ENCODE assay signal across 33 mouse cellular contexts in the genomic region with DNA sequence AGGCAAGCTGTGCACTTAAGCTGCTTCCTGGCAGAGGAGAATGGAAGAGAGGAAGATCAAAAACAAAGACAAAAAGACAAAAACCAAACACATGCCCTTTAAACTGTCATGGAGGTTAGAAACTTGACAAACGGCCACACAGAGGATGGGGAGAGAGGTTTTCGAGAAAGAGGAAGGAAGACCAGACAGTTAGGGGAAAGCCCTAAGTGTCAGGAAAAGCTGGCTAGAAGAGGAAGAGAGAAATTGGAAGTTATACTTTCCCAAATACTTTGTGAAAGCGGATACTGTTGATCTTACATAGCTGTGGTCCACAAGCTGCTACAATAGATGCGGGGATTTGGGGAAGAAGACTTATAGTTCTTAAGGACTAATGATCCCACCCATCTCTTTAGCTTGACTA. TPM values are rescaled to one million over a fixed set of nuclear protein-coding genes. Genes with fewer than 3 reads are reported as not detected.
DNase-seq lines count a peak whose midpoint lies in the region; ATAC-seq and TF ChIP-seq lines count a peak whose summit lies in the region.
"Had no signal": no experiment of that assay in that cellular context is flagged by ENCODE, and none has a peak within 500 bp of the region (broad histone marks: within the 10 kb centered on the region; RNA-seq: fewer than 3 reads in every experiment).

No protein-coding gene starts in this region.

- TF ChIP-seq RAD21 in CH12.LX (IDR thresholded peaks at IDR 0.05; ENCODE audit: low read depth, low read length), result no peak

- no peak overlapping the region for H3K4me2 ChIP-seq in CH12.LX (ENCODE audit: insufficient read depth, low read depth, poor library complexity, severe bottlenecking)
- H3K4me2 ChIP-seq: embryonic facial prominence, embryonic 15.5 days; forebrain, embryonic 13.5 days; heart, embryonic 15.5 days; hindbrain, embryonic 14.5 days; limb, embryonic 13.5 days; liver, embryonic 13.5 days; midbrain, embryonic 13.5 days had no signal

- no peak overlapping the region for H3K4me3 ChIP-seq in cerebellum, adult 2 months (replicated peaks; ENCODE audit: insufficient read depth, low read depth, low read length)
- H3K4me3 ChIP-seq in CH12.LX (replicated peaks in 1 of 3; ENCODE audit: low read depth in 2 of 3, low read length in 2 of 3, poor library complexity in 1 of 3), result no peak overlapping the region
- H3K4me3 ChIP-seq: embryonic facial prominence, embryonic 10.5 days; embryonic facial prominence, embryonic 15.5 days; forebrain, embryonic 13.5 days; heart, embryonic 10.5 days; heart, embryonic 15.5 days; left cerebral cortex, adult 2 months; limb, embryonic 13.5 days; liver, embryonic 13.5 days; midbrain, embryonic 13.5 days had no signal

- in situ Hi-C loops in CH12.LX (cut with MboI; ENCODE audit: low pct_ligation_motif_present, low pct_unique_long_range_greater_than_20kb, low sequenced_read_pairs), result no loop called here

- H3K27ac ChIP-seq in cerebellum, adult 2 months (ENCODE audit: insufficient read depth, low read length), result peak overlapping the region; percentile 88; the same call in 1 of the 2 replicates
- H3K27ac ChIP-seq in CH12.LX (ENCODE audit: insufficient read depth, low read depth), result no peak overlapping the region
- H3K27ac ChIP-seq: embryonic facial prominence, embryonic 10.5 days; embryonic facial prominence, embryonic 15.5 days; forebrain, embryonic 13.5 days; heart, embryonic 10.5 days; heart, embryonic 15.5 days; hindbrain, embryonic 14.5 days; left cerebral cortex, adult 2 months; limb, embryonic 13.5 days; liver, embryonic 13.5 days; midbrain, embryonic 13.5 days had no signal

- DNase-seq in cerebellum, adult 2 months, result no peak
- no peak for DNase-seq in cerebellum, adult 9-10 months
- no peak for DNase-seq in CH12.LX (ENCODE audit: extremely low read depth)
- DNase-seq in splenic B cell, adult 2 months (ENCODE audit: low read depth, low spot score), result peak; percentile 19
- DNase-seq in layer of hippocampus, postnatal 36 days, result no peak
- no peak for DNase-seq in adrenal gland, adult 8-10 months
- DNase-seq: adrenal gland, postnatal 10 days; gastrocnemius, postnatal 10 days; kidney, adult 11 months; liver, embryonic 13.5 days; lung, adult 18-20 months; thymus, postnatal 4 days had no signal

- dilution Hi-C loops in CH12.LX (cut with MboI; ENCODE audit: extremely low pct_ligation_motif_present, extremely low pct_unique_long_range_greater_than_20kb, low sequenced_read_pairs), result no loop called here

- no peaks in the 10 kb centered on the region for H3K36me3 ChIP-seq in CH12.LX (replicated peaks in 1 of 2; ENCODE audit: control insufficient read depth in 1 of 2, insufficient read depth in 1 of 2, low read length in 1 of 2)
- no peaks in the 10 kb centered on the region for H3K36me3 ChIP-seq in splenic B cell, adult 2 months (ENCODE audit: control insufficient read depth, insufficient read depth, low read length, poor library complexity, severe bottlenecking)
- H3K36me3 ChIP-seq: embryonic facial prominence, embryonic 10.5 days; embryonic facial prominence, embryonic 15.5 days; heart, embryonic 10.5 days; heart, embryonic 15.5 days; limb, embryonic 13.5 days; liver, embryonic 13.5 days; midbrain, embryonic 13.5 days had no signal

- peak; percentile 20 to 72; a peak in 3 of 4 replicates for ATAC-seq in hematopoietic stem cell, adult 5-6 weeks (replicated peaks in 1 of 2; ENCODE audit: insufficient read depth in 1 of 2, low FRiP score in 2 of 2, low TSS enrichment in 1 of 2, low read depth in 1 of 2, poor library complexity in 2 of 2, severe bottlenecking in 2 of 2)
- ATAC-seq: activated CD4-positive, CD25-positive, alpha-beta regulatory T cell, adult 4 months; forebrain, embryonic 13.5 days; lung, postnatal 0 days; midbrain, embryonic 13.5 days had no signal

- TF ChIP-seq CTCF in cerebellum, adult 2 months (IDR thresholded peaks at IDR 0.05; ENCODE audit: borderline replicate concordance, insufficient read depth, low read depth, low read length), result no peak
- no peak for TF ChIP-seq CTCF in CH12.LX (conservative IDR thresholded peaks at IDR 0.05 in 1 of 2, IDR thresholded peaks at IDR 0.05 in 1 of 2; ENCODE audit: low read depth in 2 of 2, low read length in 2 of 2)

- no peak overlapping the region for H3K9ac ChIP-seq in CH12.LX (ENCODE audit: insufficient read depth, low read depth)
- H3K9ac ChIP-seq: embryonic facial prominence, embryonic 15.5 days; forebrain, embryonic 13.5 days; heart, embryonic 15.5 days; hindbrain, embryonic 14.5 days; limb, embryonic 13.5 days; liver, embryonic 13.5 days; midbrain, embryonic 13.5 days had no signal

- H3K79me2 ChIP-seq in CH12.LX (replicated peaks; ENCODE audit: control insufficient read depth, extremely low read depth, insufficient read depth, poor library complexity, severe bottlenecking), result no peaks in the 10 kb centered on the region

- TF ChIP-seq POLR2A in cerebellum, adult 2 months (IDR thresholded peaks at IDR 0.05; ENCODE audit: borderline replicate concordance, insufficient read depth, low read length), result no peak
- TF ChIP-seq POLR2A in CH12.LX (IDR thresholded peaks at IDR 0.05; ENCODE audit: low read depth, low read length), result no peak

- 70% methylated on average over 4 of the region's 4 CpGs for WGBS in cerebellum, adult 2 months

- H3K4me1 ChIP-seq in cerebellum, adult 2 months (ENCODE audit: control insufficient read depth, insufficient read depth, low read length), result peaks cover 3% of the 10 kb centered on the region; the same call in 1 of the 2 replicates
- peaks cover 5 to 27% of the 10 kb centered on the region in 2 experiments for H3K4me1 ChIP-seq in CH12.LX (ENCODE audit: control insufficient read depth in 1 of 2, insufficient read depth in 2 of 2)
- H3K4me1 ChIP-seq: embryonic facial prominence, embryonic 10.5 days; embryonic facial prominence, embryonic 15.5 days; limb, embryonic 13.5 days had no signal

- H3K9me3 ChIP-seq in CH12.LX (replicated peaks; ENCODE audit: low read length), result no peaks in the 10 kb centered on the region
- H3K9me3 ChIP-seq: embryonic facial prominence, embryonic 10.5 days; embryonic facial prominence, embryonic 15.5 days; forebrain, embryonic 13.5 days; heart, embryonic 10.5 days; heart, embryonic 15.5 days; limb, embryonic 13.5 days; liver, embryonic 13.5 days; midbrain, embryonic 13.5 days had no signal

- no peaks in the 10 kb centered on the region for H3K27me3 ChIP-seq in cerebellum, adult 2 months (ENCODE audit: control insufficient read depth, insufficient read depth, low read length)
- H3K27me3 ChIP-seq in CH12.LX (replicated peaks), result no peaks in the 10 kb centered on the region
- H3K27me3 ChIP-seq in splenic B cell, adult 2 months (ENCODE audit: control insufficient read depth, insufficient read depth, low read length, poor library complexity, severe bottlenecking), result no peaks in the 10 kb centered on the region
- H3K27me3 ChIP-seq: embryonic facial prominence, embryonic 15.5 days; forebrain, embryonic 13.5 days; heart, embryonic 15.5 days; limb, embryonic 13.5 days; liver, embryonic 13.5 days; midbrain, embryonic 13.5 days had no signal

- 0 out of 2 replicates have a peak, but pooled peaks have one; percentile 41 for TF ChIP-seq EP300 in CH12.LX (IDR thresholded peaks at IDR 0.05; ENCODE audit: low read length)

TF ChIP-seq in CH12.LX, 34 proteins besides CTCF, POLR2A, EP300 and RAD21:
- 0 out of 2 replicates have a peak, but pooled peaks have one; percentile 37 for TF ChIP-seq IRF4 (IDR thresholded peaks at IDR 0.05; ENCODE audit: low read depth, low read length)
- TF ChIP-seq TBP (conservative IDR thresholded peaks at IDR 0.05; ENCODE audit: low read depth, low read length), result no peak
- no peak for TF ChIP-seq USF1 (IDR thresholded peaks at IDR 0.05; ENCODE audit: low read depth, low read length)
- no peak for TF ChIP-seq RCOR1 (conservative IDR thresholded peaks at IDR 0.05; ENCODE audit: low read depth, low read length)
- TF ChIP-seq ZNF384 (IDR thresholded peaks at IDR 0.05; ENCODE audit: low read depth, low read length), result no peak
- no peak for TF ChIP-seq USF2 (conservative IDR thresholded peaks at IDR 0.05; ENCODE audit: low read depth, low read length)
- no peak for TF ChIP-seq MXI1 (IDR thresholded peaks at IDR 0.05; ENCODE audit: low read depth, low read length)
- TF ChIP-seq PAX5 (IDR thresholded peaks at IDR 0.05; ENCODE audit: low read length), result no peak

RNA-seq across cellular contexts. Expression of a gene that starts 17.9 kb away (rescaled TPM):
- polyA plus RNA-seq in cerebellum, adult 2 months (2012; rRNA removed), result not detected in 2 replicates
- total RNA-seq in CH12.LX (2012; rRNA removed) (not detected in 2 replicates), CH12.LX (2014; rRNA removed) (not detected in 2 replicates)
- not detected in 2 replicates for polyA plus RNA-seq in CH12.LX (2012; ENCODE audit: insufficient read length, low read depth)
- not detected in 2 replicates for total RNA-seq in hematopoietic stem cell, adult 5-6 weeks (2017)
- total RNA-seq in layer of hippocampus, postnatal 36 days (2021), result not detected
- total RNA-seq in adrenal gland, adult 8-10 months (2022), result not detected
- total RNA-seq: adrenal gland, postnatal 10 days; gastrocnemius, postnatal 10 days; heart, postnatal 25 days; left cerebral cortex, adult 2 months; left cerebral cortex, postnatal 36 days had no signal
- polyA plus RNA-seq: cortical plate, adult 2 months; embryonic facial prominence, embryonic 15.5 days; forebrain, embryonic 13.5 days; gonadal fat pad, adult 2 months; heart, embryonic 10.5 days; heart, embryonic 15.5 days; hindbrain, embryonic 14.5 days; kidney, embryonic 14.5 days; limb, embryonic 13.5 days; liver, embryonic 13.5 days; lung, postnatal 0 days; midbrain, embryonic 13.5 days; neural tube, embryonic 14.5 days; stomach, embryonic 14.5 days; testis, adult 2 months; thymus, postnatal 0 days had no signal
